Mouse (Mus musculus): Measurements from ENCODE around the gene Gabrq.
A peak's percentile ranks its signal among the peaks of the same experiment; 100 is the strongest.

The Gabrq gene

DNA sequence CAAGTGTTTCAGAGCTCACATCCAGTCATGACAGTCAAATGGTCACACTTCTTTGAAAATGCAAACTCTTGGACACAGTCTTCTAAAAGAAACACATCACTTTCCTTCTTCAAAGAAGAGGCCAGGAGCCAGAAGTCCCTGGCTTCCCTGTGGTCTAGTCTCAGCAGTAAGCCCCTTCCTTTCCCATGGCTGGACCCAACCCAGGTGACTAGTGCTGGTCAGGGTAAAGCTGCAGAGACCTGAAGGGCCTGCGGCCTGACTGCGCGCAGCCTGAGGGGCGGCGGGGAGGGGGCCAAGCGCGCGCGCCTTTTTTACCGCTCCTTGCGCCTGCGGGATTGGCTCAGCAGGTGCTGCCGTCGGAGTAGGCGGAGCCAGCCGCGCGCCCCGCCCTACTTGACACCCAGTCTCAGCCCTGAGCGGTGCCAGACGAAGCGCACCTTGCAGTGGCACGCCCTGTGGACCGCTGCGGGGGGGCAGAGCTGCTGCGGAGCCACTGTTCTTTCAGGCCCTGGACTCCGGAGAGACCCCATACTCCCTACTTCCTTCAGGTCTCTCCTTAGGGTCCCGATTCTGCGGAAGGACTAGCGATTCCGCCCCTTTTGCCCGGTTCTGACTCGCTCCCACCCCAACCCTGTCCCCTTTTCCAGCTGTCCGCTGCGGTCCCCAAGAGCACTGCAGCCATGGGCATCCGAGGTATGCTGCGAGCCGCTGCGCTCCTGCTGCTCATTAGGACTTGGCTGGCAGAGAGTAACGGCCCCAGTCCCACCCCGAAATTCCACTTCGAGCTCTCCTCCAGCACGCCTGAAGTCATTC lies at the start of gene Gabrq:
Gene Gabrq, plus strand, starts transcription at position 403 of the 813 bp plus-strand sequence.
- no peak for DNase-seq (ENCODE audit: low read depth)

GRCm38 (mm10) chrX:72788773-72789557 lies 36.0 kb upstream of the Gabrq start:
- peak; percentile 20 for DNase-seq (ENCODE audit: low read depth)

GRCm38 (mm10) chrX:72789558-72789871 lies 35.5 kb upstream of the Gabrq start:
- DNase-seq (ENCODE audit: low read depth), result no peak

DNA sequence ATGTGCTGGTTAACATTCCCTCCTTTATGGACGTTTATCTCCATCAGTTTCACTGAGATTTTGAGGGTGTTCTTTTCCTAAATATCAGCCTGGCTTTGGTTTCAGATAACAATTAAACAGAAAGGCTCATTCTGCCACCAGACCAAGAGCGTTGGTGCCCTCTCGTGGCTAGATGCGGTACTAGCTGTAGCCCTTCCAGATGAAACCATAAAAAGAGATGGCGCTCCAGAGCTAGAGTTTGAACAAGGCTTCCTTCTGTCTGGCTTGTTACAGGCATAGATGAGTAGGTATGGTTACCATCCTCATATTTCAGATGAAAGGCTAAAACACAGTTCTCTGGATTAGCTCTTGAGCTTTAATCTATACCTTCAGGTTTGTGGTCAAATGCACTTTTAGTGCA lies 5.4 kb upstream of the Gabrq start:
- DNase-seq (ENCODE audit: low read depth), result peak; percentile 78

- no peak for DNase-seq (ENCODE audit: low read depth)
These were observed 1.7 kb upstream of the Gabrq start for GRCm38 (mm10) chrX:72823310-72823709.

DNA sequence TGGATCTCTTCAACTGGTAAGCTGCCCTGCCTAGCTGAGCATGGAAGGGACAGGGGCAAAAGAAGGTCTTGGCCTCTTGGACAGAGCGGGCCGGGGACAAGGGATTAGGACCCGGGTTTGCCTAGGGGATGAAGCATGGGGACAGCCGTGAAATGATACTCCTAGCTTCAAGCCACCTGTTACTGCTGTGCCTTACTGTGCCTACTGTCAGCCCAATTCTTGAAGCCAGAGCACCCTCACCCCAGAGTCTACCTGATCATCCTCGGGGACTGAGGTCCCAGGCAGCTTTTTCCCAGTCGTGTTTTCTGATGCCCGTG lies 569 bp downstream of the Gabrq start:
- DNase-seq (ENCODE audit: low read depth), result no peak
